Mouse (Mus musculus) kidney, adult 9 months (tissue): ENCODE results near the gene Tbc1d2b.
A peak's percentile ranks its signal among the peaks of the same experiment; 100 is the strongest.

Experiments
- DNase-seq: peaks from one replicate; pipeline ENCODE4 v3.0.0; 2022

The Tbc1d2b gene

DNA sequence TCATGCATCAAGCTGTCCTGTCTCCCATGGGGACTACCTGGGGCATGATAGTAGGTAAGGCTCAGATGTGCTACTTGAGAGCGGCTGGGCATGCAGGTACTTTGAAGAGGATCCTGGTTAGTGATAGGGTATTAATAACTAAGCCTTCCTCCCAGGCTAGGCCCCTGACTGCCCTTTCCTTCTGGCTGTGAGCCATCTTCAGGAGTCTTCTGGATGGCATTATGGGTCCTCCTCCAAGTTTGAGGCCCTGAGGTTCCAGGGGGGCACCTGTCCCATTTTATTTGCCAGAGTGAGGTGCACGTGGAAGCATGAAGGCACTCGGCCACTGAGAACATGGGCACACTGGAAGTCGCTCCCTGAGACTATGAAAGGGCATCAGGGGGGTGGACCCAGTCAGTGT lies 70.1 kb downstream of the Tbc1d2b start:
- no peak for DNase-seq

DNA sequence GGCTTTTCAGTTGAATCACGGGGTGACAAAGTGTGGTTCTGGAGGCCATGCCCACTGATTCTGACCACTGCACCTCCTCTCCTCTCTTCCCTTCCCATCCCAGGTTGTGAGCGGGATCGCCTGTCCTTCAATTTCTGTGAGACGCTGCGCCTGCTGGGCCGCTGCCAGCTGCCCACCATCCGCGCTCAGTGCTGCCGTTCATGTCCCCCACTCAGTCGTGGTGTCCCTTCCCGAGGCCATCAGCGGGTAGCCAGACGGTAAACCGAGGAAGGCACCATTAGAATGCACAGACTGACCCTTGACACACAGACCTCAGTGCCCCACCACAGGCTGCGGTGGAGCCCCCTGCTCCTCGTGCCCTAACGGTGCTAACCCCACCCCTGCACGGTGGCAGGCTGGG lies 71.0 kb downstream of the Tbc1d2b start:
- DNase-seq: no peak

DNA sequence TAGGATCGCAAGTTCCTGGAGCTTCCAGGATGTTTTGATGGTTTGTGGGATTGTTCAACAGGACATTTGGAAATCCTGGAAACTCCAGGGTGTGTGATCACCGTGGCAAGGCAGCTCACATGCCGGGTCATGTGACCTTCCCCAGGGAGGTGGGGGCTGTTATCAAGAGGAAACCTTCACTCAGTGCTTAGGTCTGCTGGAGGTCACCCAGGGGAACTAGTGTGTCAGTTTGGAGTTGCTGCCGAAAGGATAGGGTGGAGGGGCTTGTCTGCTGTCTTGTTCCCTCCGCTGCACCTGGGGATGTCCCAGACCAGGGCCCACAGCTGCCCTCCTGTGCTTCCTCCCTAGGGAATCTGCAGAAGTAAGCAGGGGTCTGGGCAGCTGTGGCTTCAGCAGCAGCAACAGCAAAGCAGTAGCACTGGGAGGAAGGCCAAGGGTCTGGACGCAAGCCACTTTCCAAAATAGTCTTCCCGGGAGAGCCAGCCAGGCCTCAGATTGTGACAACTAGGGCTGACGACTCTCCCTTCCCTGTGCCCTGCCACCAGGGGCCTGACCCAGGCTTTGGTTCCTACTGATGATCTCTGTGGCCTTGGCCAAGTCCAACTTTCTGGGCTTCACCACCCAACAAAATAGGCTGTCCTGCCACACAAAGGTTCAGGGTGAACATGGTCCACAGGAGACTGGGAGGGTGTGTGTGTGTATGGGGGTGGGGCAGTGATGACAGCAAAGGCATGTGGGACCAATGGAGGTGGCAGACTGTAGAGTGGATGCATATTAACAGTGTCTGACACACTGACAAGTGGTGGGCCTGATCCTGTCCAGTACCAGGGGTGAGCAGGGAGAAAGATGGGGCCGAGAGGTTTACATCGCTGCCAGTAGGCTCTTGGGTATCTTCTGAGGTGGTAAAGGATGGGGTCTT lies 71.8 kb downstream of the Tbc1d2b start:
- DNase-seq: peak; percentile 83

DNA sequence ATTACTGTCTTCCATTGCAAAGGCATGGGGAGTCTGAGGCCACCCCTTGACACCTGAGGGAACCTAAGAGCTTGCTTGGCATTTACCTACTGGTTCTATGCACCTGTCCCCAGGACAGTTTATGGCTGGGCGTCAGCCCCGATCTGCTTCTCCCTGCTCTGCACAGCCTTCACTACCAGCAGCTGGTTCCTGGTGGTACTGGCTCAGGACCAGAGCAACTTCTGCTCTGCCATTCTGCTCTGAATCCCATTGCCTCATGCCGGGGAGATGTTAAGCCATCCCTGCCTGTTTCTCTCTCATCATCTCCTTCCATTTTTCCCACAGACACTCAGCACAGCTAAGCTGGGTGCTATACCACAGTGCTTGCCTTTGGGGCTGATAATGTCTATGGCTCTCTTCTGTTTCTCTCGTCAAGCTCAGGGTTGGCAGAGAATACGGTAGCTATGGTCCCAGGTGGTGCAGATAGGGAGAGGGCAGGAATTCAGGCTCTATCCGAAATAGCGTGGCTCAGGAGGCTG lies 72.7 kb downstream of the Tbc1d2b start:
- no peak for DNase-seq

DNA sequence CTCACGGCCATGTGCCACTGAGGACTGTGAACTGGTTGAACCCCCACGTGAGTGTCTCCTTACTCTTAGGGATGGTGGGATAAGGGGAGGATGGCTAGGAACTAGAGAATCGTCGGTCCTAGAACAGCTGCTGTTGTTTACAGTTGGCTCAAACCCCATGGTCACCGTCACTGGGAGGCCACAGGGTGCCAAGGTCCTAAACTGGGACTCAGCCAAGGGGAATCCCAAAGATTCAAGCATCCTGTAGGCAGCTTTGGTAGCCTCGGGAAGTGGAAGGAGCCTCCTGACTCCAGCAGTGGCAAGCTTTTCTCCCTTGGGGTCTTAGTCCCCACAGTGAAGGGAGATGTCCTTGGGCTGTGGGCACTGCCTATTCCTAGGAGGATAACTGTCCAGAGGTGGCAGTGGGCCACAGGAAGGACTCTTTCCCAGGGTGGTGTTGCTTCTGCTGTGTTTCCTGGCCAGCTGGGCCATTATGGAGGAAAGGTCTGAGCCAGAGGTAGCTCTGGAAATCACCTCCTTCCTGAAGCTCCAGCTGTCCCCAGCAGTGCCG lies 73.4 kb downstream of the Tbc1d2b start:
- peak; percentile 54 for DNase-seq

DNA sequence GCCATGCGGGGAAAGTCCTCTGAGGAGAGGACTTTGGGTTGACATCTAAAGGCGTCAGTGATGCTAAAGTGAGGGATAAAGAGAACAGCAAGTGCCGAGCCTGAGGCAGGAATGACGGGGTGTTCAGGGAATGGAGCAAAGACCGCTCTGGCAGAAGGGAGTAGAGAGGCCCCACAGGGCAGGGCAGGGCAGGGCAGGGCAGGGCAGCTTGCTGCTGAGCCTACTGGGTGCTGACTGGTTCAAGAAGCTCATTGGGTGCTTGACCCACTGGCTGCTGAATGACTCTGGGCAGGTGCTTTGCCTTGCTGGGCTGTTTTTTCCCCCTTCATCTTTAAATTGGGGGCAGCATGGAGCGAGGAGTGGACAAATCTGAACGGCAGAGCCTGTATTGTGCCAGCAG lies 74.3 kb downstream of the Tbc1d2b start:
- DNase-seq: no peak

DNA sequence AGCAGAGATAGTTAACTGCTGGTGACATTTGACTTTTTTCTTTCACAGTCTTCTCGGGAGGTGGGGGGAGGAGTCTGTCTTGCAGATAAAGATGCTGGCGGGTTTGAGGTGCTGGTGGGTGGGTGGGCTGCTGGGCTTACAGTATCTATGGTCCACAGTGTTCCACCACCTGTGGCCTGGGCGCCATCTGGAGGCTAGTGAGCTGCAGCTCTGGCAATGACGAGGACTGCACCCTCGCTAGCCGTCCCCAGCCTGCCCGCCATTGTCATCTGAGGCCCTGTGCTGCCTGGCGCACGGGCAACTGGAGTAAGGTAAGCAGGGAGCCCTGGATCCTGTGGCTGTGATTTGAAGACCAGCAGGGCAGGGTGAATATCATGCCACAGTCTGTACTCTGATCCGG lies 75.6 kb downstream of the Tbc1d2b start:
- DNase-seq: no peak

DNA sequence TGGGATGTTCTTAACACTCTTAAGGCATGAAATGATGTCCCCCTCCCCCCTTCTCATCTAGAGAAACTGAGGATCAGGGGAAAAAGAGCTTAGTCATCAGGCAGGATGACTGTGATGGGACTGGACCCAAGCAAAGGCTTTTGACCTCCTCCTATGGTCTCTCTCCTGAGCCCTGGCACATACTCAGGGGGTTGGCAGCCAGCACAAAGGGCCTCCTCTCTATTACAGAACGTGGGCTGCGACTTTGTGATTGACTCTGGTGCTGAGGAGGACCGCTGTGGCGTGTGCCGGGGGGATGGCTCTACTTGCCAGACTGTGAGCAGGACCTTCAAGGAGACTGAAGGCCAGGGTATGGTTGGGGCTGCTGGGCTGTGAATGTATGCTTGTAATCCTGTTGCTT lies 81.2 kb downstream of the Tbc1d2b start:
- no peak for DNase-seq

DNA sequence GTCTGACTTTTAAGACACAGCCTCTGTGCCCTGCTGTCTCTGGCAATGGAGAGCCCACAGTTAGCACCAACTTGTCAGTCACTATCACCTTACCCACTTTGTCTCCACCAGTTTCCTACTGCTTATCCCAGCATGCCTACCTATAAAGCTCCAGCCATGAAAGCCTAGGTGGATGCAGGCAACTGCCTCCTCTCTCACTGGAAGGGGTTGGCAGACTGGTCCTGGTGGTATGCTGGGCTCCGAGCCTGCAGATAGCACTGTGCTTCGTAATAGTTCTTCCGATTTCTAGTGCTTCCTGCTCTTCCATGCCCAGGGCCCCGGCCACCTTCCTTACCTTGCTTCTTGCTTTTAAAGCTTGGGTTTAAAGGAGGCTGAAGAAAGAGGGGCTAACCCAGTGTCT lies 81.7 kb downstream of the Tbc1d2b start:
- DNase-seq: no peak

DNA sequence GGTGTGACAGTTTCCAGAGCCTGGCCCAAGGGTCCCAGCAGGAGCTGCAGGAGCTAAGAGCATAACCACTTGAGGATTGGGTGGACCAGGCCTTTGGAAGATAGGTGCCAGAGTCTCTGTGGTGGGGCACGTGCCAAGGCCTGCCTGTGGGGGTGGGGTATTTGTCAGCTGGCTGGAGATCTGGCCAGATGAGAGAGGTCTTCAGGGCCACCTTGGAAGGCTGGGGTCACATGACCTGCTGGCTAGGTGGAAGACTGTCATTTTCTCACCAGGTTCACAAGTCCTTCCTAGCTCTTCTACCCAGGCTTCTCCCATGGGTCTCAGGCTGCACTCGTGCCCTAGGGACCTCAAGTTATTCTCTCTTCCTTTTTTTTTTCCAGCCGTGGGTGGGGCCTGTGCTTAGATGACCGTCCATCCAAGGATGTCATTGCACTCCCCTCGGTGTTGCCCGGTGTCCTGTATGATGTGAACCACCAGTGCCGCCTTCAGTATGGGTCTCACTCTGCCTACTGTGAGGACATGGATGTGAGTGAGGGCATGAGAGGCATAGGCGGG lies 85.2 kb downstream of the Tbc1d2b start:
- no peak for DNase-seq

DNA sequence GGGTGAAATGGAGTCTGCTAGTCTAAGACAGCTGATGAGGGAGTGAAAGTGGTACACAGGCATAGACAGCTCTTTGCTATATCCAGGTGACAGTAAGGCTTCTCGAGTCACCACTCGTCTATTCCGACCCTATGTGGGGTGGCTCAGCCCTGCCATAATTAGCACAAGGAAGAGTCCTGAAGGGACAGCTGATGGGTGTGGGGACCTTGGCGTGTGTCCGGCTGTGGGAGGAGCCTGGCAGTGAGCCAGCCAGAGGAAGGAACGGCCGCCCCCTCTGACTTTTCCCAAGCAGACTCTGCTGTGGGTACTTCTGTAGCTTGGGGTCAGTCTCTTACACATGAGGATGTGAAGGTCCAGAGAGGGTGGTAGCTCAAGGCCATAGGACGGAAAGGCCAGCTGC lies 86.5 kb downstream of the Tbc1d2b start:
- DNase-seq: peak; percentile 66

DNA sequence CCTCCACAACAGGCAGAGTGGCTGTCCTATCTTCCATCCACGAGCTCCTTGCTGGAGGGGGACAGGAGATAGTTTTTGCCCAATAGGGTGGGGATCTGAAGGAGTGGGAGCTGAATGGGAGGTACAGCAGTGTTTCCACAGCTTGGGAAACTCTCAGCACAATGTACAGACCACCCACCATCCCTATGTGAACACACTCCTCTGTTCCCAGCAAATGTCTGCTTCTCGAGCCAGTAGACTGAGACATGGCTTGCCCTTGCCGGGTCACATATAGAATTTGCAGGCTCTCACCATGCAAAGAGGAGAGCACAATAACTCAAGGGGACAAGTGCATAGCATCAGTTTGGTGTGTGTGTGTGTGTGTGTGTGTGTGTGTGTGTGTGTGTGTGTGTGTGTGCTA lies 87.1 kb downstream of the Tbc1d2b start:
- DNase-seq: no peak

DNA sequence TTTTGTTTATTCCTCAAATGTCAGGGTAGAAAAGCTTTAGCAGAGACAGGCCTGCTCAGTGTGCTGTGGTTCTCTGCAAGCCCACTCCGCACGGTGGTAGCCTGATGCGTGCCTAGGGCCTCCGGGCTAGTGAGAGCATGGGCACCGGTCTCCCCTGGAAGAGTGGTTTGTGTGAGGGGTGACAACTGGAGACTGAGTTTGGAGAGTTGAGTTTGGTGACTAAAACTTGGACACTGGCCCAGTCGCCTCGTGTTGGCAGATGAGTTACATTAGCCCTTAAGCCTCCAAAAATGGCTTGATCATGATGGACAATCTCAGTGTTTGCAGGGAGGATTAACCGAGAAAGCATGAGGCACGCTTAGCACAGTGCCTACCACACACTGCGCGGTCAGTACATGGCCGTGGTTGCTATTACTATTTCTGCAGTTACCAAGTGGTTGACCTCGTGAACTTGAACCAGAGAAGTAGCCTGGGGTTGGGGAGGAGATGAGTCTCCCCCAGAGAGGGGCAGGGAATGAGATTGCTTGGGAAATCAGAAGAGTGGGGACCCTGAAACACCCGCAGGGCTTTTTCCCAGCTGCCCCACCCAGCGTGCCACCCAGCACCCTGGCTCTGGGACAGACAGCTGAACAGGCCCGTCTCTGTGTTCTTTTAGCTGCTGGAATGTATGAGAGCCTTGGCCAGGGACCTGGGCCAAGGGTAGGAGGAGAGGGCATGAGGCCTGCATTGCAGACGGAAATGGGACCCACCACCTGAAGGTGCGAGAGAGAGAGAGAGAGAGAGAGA lies 87.8 kb downstream of the Tbc1d2b start:
- DNase-seq: no peak

DNA sequence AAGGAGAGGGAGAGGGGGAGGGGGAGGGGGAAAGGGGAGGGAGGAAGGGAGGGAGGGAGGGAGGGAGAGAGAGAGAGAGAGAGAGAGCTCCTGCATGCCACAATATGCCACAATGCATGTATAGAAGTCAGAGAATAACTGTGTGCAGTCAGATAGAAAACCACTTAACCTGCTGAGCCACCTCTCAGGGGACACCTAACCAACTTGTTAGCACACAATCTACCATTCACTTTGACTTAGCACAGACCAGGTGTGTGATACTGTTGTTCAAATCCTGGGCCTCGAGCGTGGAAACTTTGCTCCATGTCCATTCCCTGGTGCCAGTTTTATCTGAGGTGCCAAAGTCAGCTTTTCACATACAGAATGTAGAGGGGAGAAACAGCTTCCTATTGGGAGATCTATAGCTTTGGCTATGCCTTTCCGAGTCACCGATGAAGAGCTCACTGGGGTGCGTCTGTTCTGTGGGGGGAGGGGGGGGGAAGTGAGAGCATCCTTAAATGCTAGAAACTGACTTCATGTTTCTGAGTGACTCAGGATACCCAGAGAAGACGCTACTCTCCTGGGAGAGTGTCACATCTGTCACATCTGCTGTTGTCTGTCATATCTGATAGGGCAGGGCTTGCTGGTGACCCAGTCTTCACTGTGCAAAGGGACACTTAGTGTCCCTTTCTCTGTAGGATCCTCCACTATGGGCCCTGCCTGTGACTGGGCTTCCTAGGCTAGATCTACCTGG lies 88.8 kb downstream of the Tbc1d2b start:
- DNase-seq: no peak

DNA sequence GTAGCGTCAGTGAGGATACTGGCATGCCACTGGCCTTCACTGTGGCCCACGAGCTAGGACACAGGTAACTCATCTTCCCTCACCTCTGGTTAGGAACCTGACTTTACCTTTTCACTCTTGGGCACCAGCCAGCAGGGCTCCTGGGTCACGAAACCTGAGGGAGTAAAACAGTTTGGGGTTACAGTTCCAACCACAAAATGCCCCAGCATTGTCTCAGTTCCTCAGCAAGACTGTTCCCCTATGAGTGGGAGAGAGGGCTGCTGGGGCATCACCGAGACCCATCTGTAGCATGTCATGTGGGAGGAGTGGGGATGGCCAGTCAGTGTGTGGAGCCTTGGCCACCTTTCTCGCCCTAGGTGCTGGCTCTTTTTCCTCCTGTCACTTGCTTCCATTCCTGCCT lies 91.2 kb downstream of the Tbc1d2b start:
- DNase-seq: no peak

DNA sequence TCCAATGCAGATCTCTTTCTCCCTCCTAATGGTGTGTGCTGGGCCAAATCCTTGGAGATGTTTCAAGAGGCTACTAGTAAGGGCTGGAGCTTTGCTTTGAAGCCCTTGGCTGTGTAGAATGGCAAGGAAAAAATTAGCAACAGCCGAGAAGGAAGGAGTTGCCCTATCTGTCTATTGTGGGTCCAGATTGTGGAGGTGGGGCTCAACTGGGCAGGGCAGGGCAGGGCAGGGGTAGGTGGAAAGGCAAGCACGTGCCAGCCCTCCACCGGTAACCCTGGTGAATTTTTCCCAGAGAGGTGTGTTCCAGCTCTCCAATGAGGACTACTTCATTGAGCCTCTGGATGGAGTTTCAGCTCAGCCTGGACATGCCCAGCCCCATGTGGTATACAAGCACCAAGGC lies 97.3 kb downstream of the Tbc1d2b start:
- no peak for DNase-seq

DNA sequence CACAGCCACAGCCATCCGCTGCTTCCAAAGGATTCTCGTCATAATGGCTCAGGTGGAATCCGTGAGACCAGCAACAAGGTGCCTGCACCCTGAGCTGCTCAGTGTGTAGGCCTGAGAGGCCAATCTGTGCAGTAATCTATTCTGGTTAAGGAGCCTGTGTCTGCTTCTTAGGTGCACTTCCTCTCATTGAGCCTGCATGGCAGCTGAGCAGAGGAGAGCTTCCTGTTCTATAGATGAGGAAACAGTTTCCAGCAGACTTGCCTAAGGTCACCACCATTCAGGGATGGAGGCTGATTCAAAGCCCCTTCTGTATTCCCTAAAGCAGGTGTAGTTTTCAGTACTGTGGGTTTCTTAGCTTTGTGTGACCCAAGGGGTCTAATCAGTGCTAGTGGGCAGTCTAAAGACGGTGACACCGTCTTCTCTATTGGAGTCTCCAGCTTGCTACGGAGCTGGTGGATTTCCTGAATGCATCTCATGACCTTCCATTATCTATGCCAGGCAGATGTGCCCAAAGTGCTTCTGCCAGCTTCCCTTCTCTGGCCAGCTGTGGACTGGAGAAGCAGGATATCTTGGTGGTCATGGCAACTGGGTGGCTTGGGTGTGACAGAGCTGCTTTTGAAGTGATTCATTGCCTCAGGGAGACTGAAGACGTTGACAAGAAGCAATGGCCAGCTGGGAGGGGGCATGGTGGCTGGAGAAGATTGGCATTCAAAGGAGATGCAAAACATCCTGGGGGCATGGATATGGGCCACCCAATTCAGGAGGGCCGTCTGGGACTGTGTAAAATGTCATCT lies 97.9 kb downstream of the Tbc1d2b start:
- no peak for DNase-seq

DNA sequence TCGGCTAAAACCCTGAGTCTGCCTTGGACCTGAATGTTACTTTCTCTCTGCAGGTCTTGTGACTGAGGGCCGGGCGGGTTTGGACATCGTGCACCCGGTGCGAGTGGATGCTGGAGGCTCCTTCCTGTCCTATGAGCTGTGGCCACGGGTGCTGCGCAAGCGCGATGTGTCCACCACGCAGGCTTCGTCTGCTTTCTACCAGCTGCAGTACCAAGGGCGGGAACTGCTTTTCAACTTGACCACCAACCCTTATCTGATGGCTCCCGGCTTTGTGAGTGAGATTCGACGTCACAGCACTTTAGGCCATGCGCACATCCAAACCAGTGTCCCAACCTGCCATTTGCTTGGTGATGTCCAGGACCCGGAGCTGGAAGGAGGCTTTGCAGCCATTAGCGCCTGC lies 99.2 kb downstream of the Tbc1d2b start:
- no peak for DNase-seq

DNA sequence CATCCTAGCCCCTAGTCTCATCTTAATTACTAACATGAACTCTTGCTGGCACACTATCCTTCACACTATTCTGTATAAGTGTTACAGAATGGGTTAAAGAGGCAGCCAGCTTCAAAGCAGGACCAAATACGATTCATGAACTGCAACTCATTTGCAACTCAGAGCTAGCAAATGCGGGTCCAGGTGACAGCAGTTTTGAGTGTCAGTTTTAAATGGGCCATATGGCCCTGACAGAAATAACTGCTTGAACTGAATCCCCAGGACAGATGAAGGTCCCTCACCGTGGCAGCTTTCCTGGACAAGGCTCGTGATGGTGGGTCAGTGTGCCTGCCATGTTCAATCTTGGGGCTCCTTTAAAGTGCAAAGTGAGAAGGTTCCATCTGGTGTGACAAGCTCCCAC lies 100.6 kb downstream of the Tbc1d2b start:
- DNase-seq: no peak

DNA sequence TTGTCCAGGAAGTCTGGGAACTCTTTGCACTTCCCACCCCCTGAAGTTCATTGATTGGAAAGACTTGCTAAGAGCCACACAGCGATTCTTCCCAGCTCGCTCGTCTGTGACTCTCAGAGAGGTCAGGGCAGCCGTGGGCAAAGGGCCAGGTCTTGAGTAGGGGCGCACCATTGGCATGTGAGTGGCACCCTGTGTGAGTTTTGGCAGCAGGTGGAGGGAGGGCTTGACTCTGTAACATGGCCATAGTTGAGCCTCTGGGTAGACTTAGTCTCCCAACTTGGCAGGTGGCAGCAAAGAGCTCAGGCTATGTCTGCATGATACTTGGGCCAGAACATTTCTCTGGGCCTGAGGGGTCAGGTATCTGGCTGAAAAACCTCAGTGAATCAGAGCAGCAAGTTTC lies 104.0 kb downstream of the Tbc1d2b start:
- DNase-seq: peak; percentile 27

DNA sequence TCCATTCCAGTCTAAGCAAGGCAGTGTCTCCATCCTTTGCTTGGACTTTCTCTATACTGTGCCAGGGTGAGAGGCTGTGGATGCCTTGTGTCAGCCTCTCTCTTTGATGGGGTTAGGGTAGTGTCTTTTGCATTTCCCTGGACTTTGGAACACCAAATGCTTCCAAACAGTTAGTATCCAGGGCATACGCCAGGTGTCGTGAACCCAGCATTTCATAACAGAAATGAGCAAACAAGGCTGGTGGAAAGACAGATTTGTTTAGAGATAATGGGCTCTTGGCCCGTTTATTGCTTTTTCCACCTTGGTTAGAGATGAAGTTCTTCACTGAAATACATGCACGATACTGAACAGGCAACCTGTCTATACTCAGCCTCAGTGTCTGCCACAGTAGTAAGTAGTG lies 105.0 kb downstream of the Tbc1d2b start:
- DNase-seq: no peak
